Mouse (Mus musculus) neural tube, embryonic 15.5 days (tissue): ENCODE results near the gene Gngt1. TPM values are rescaled to one million over a fixed set of nuclear protein-coding genes. Genes with fewer than 3 reads are reported as not detected.
A peak's percentile ranks its signal among the peaks of the same experiment; 100 is the strongest.

Source experiments
- ATAC-seq: fragments of 200-750 bp; cut with Nextera tagmentation; 2 replicates; pipeline ENCODE4 v1.8.0; 2017; ENCODE audit warnings: mild to moderate bottlenecking, moderate TSS enrichment, moderate library complexity; ENCODE audit not compliant: low FRiP score
- H3K27ac ChIP-seq: fragments of 300-500 bp; sonication (generic); replicated peaks from 2 replicates; pipeline ENCODE4 v1.5.1; 2015; ENCODE audit warnings: mild to moderate bottlenecking, inconsistent platforms
- H3K27me3 ChIP-seq: fragments of 300-500 bp; sonication (generic); replicated peaks from 2 replicates; pipeline ENCODE4 v1.6.1; 2015; ENCODE audit warnings: inconsistent platforms
- H3K36me3 ChIP-seq: fragments of 300-500 bp; sonication (generic); 2 replicates; pipeline ENCODE4 v1.6.1; 2015; ENCODE audit warnings: inconsistent platforms
- H3K4me1 ChIP-seq: fragments of 300-500 bp; sonication (generic); 2 replicates; pipeline ENCODE4 v1.6.1; 2015; ENCODE audit warnings: inconsistent platforms
- H3K4me2 ChIP-seq: fragments of 300-500 bp; sonication (generic); 2 replicates; pipeline ENCODE4 v1.6.1; 2015; ENCODE audit warnings: inconsistent platforms, mild to moderate bottlenecking, moderate library complexity
- H3K4me3 ChIP-seq: fragments of 300-500 bp; sonication (generic); replicated peaks from 2 replicates; pipeline ENCODE4 v1.5.1; 2015; ENCODE audit warnings: mild to moderate bottlenecking, inconsistent platforms
- H3K9ac ChIP-seq: fragments of 300-500 bp; sonication (generic); replicated peaks from 2 replicates; pipeline ENCODE4 v1.6.1; 2015; ENCODE audit warnings: mild to moderate bottlenecking, inconsistent platforms
- H3K9me3 ChIP-seq: fragments of 300-500 bp; sonication (generic); replicated peaks from 2 replicates; pipeline ENCODE4 v1.6.1; 2016; ENCODE audit warnings: inconsistent platforms
- WGBS: fragments of 180-500 bp; shearing (Covaris S2); methylation state at CpG from one replicate; pipeline ENCODE4 v1.1.7; 2015; ENCODE audit warnings: mixed read lengths; 5-methylcytosine and 5-hydroxymethylcytosine counted together
- polyA plus RNA-seq: library from polyadenylated mRNA; unstranded; fragments of >200 nt; fragmentation: Nextera tagmentation; extraction: Ambion mirVana; gene quantifications from 2 replicates; pipeline ENCODE4 v1.2.1, GENCODE M21; 2015

Gene Gngt1
- polyA plus RNA-seq, 1 experiment from 2014 or later = not detected

GRCm38 (mm10) chr6:4004808-4005207, 11.2 kb downstream of the Gngt1 start:
- Histone ChIP-seq H3K36me3 (no peaks in the 10 kb centered on the region), H3K4me3 (peak overlapping the region; percentile 35; the same call in 1 of the 2 replicates), H3K9me3 (no peaks in the 10 kb centered on the region), H3K4me1 (peaks cover 4% of the 10 kb centered on the region), H3K27ac (no peak overlapping the region), H3K4me2 (no peak overlapping the region), H3K27me3 (no peaks in the 10 kb centered on the region), H3K9ac (no peak overlapping the region)
- ATAC-seq = no peak
- 72% methylated on average over 2 of the region's 2 CpGs for WGBS

- H3K27ac ChIP-seq = no peak overlapping the region
- no peak overlapping the region for H3K9ac ChIP-seq
- no peaks in the 10 kb centered on the region for H3K27me3 ChIP-seq
- no peaks in the 10 kb centered on the region for H3K9me3 ChIP-seq
- 82% methylated on average over 2 of the region's 2 CpGs for WGBS
- peaks cover 4% of the 10 kb centered on the region for H3K4me1 ChIP-seq
- no peaks in the 10 kb centered on the region for H3K36me3 ChIP-seq
- no peak overlapping the region for H3K4me2 ChIP-seq
- ATAC-seq = no peak
- no peak overlapping the region for H3K4me3 ChIP-seq
These were observed 15.0 kb downstream of the Gngt1 start for GRCm38 (mm10) chr6:4008501-4009040.

GRCm38 (mm10) chr6:4009548-4009947, 16.0 kb downstream of the Gngt1 start:
- no peak for ATAC-seq
- H3K27ac ChIP-seq = no peak overlapping the region
- H3K36me3 ChIP-seq = no peaks in the 10 kb centered on the region
- H3K9me3 ChIP-seq = no peaks in the 10 kb centered on the region
- no peak overlapping the region for H3K4me2 ChIP-seq
- H3K4me3 ChIP-seq = no peak overlapping the region
- H3K9ac ChIP-seq = no peak overlapping the region
- H3K27me3 ChIP-seq = no peaks in the 10 kb centered on the region
- no peaks in the 10 kb centered on the region for H3K4me1 ChIP-seq

GRCm38 (mm10) chr6:4022645-4023044, 29.1 kb downstream of the Gngt1 start:
- H3K4me3 ChIP-seq = no peak overlapping the region
- H3K4me2 ChIP-seq = no peak overlapping the region
- no peaks in the 10 kb centered on the region for H3K36me3 ChIP-seq
- no peaks in the 10 kb centered on the region for H3K27me3 ChIP-seq
- no peaks in the 10 kb centered on the region for H3K4me1 ChIP-seq
- no peak overlapping the region for H3K9ac ChIP-seq
- ATAC-seq = no peak
- WGBS = 47% methylated on average over 1 of the region's 1 CpGs
- H3K9me3 ChIP-seq = no peaks in the 10 kb centered on the region
- H3K27ac ChIP-seq = no peak overlapping the region

- no peaks in the 10 kb centered on the region for H3K9me3 ChIP-seq
- H3K27me3 ChIP-seq = no peaks in the 10 kb centered on the region
- ATAC-seq = no peak
- H3K4me2 ChIP-seq = no peak overlapping the region
- H3K4me3 ChIP-seq = no peak overlapping the region
- 73% methylated on average over 2 of the region's 2 CpGs for WGBS
- no peak overlapping the region for H3K27ac ChIP-seq
- H3K4me1 ChIP-seq = no peaks in the 10 kb centered on the region
- H3K36me3 ChIP-seq = no peaks in the 10 kb centered on the region
- no peak overlapping the region for H3K9ac ChIP-seq
These were observed 32.8 kb downstream of the Gngt1 start for GRCm38 (mm10) chr6:4026367-4026766.

- Histone ChIP-seq H3K36me3 (no peaks in the 10 kb centered on the region), H3K27me3 (no peaks in the 10 kb centered on the region), H3K9ac (no peak overlapping the region), H3K4me1 (no peaks in the 10 kb centered on the region), H3K4me3 (no peak overlapping the region), H3K9me3 (no peaks in the 10 kb centered on the region), H3K4me2 (no peak overlapping the region), H3K27ac (no peak overlapping the region)
- no peak for ATAC-seq
- WGBS = 83% methylated on average over 3 of the region's 3 CpGs
These were observed 37.4 kb downstream of the Gngt1 start for GRCm38 (mm10) chr6:4030956-4031355.

GRCm38 (mm10) chr6:4041821-4042220, 48.2 kb downstream of the Gngt1 start:
- WGBS = 83% methylated on average over 1 of the region's 1 CpGs

More at GRCm38 (mm10) chr6:4041821-4042220, 48.2 kb downstream of the Gngt1 start:
- no peak overlapping the region for H3K4me2 ChIP-seq
- no peaks in the 10 kb centered on the region for H3K36me3 ChIP-seq
- H3K4me3 ChIP-seq = no peak overlapping the region
- no peaks in the 10 kb centered on the region for H3K27me3 ChIP-seq
- no peaks in the 10 kb centered on the region for H3K9me3 ChIP-seq
- H3K27ac ChIP-seq = no peak overlapping the region
- no peak overlapping the region for H3K9ac ChIP-seq
- H3K4me1 ChIP-seq = no peaks in the 10 kb centered on the region
- ATAC-seq = no peak

Other genes starting within 250 kb of the Gngt1 start
- gene Calcr, start 229.1 kb upstream of the Gngt1 start, polyA plus RNA-seq = 1.4 and 1.8 TPM in 2 replicates
- gene Tfpi2, start 4.9 kb upstream of the Gngt1 start, polyA plus RNA-seq = 0.42 and 1.6 TPM in 2 replicates
- 29.2 and 35.9 TPM in 2 replicates for gene Gng11, start 10.1 kb downstream of the Gngt1 start, polyA plus RNA-seq
- 31.3 and 41.8 TPM in 2 replicates for gene Bet1, start 93.2 kb downstream of the Gngt1 start, polyA plus RNA-seq